Mouse (Mus musculus): ENCODE results near the gene Coro2a. TPM values are rescaled to one million over a fixed set of nuclear protein-coding genes. Genes with fewer than 3 reads are reported as not detected.
"Not testable (repeated sequence)": the region's sequence is repeated elsewhere in the genome, so short reads cannot be mapped to it uniquely, and the experiment has no call there.

Coro2a gene
- polyA plus RNA-seq, 1 experiment = 13.2 TPM

DNA sequence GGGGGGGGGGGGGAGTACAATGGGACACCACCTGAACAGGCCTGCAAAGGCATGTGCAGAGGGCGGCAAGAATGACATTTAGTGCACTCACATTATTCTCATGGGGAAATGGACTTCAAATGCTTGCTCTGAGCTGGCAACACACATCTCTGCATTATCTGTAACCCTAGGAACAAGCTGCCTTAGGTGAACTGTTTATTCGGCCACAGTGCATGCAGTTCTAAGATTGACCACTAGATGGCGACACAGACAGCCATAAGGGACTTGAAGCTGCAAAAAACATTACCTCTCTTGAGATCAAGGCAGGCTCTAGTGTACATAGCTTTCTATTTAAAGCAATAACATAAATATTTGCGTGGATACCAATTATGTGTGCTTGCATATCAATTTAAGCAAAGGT lies 9.2 kb upstream of the Coro2a start:
- TF ChIP-seq CTCF (IDR thresholded peaks at IDR 0.05; ENCODE audit: borderline replicate concordance, extremely low read depth, insufficient read depth, insufficient read length) (peak; percentile 94), POLR2A (IDR thresholded peaks at IDR 0.05; ENCODE audit: borderline replicate concordance, extremely low read depth, insufficient read depth, insufficient read length, poor library complexity, severe bottlenecking) (no peak)
- DNase-seq (ENCODE audit: low read depth) = peak; percentile 94

DNA sequence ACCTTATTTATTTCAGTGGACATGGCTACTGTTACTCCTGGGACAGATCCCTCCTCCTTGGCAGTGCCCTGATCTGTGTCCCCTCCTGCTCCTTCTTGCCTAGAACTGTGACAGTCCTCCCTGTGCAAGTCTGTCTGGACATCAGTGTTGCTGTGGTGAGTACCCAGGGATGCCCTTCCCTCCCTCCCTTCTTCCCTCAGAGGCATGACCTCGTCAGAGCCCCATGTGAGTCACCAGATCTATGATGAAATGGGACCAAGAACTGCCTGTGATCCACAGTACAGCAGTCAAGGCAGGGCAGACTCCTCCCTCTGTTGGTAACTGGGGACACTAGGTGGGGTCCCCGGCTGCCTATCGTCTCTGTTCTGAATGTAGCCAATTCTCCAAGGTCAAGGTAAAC lies 5.6 kb upstream of the Coro2a start:
- no peak for DNase-seq (ENCODE audit: low read depth)

DNA sequence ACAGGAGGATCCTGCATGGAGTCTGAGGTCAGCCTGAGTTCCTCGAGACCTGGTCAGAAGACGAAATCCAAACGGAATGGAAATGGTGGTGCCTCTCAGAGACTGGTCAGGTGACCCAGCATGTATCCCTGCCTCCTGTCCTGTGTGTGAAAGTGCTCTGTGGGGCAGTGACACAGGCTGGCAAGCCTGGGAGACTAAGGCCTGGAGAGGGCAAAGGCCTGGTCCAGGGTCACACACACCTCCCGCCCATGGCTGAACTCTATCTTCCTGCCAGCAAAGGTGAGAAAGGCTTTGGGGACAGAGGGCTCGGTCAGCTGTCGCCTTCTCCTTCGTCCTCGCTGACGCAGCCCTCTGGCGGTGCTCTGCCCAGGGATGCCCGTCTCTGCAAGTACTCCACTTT lies 3.4 kb upstream of the Coro2a start:
- DNase-seq (ENCODE audit: low read depth) = no peak
- no peak for TF ChIP-seq POLR2A (IDR thresholded peaks at IDR 0.05; ENCODE audit: borderline replicate concordance, extremely low read depth, insufficient read depth, insufficient read length, poor library complexity, severe bottlenecking)
- no peak for TF ChIP-seq CTCF (IDR thresholded peaks at IDR 0.05; ENCODE audit: borderline replicate concordance, extremely low read depth, insufficient read depth, insufficient read length)

More for the DNA sequence above, 5.6 kb upstream of the Coro2a start:
- TF ChIP-seq POLR2A (IDR thresholded peaks at IDR 0.05; ENCODE audit: borderline replicate concordance, extremely low read depth, insufficient read depth, insufficient read length, poor library complexity, severe bottlenecking) (no peak), CTCF (IDR thresholded peaks at IDR 0.05; ENCODE audit: borderline replicate concordance, extremely low read depth, insufficient read depth, insufficient read length) (no peak)

DNA sequence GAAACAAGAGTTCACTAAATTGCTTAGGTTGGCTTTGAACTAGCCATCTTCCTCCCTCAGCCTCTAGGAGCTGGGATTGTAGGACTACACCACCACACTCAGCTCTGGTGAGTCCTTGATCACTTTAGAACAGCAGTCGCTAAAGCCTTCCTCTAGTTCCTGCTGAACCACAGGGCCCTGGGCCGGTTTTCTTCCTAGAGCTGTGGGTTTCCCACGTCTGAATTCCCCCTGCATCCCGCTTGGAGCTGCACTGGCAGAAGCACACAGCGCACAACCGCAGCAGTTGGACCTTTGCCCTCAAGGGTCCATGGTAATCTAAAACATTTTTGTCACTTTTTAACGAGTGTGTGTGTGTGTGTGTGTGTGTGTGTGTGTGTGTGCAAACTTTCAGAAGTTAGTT lies 702 bp upstream of the Coro2a start:
- no peak for DNase-seq (ENCODE audit: low read depth)
- TF ChIP-seq POLR2A (IDR thresholded peaks at IDR 0.05; ENCODE audit: borderline replicate concordance, extremely low read depth, insufficient read depth, insufficient read length, poor library complexity, severe bottlenecking) = no peak
- no peak for TF ChIP-seq CTCF (IDR thresholded peaks at IDR 0.05; ENCODE audit: borderline replicate concordance, extremely low read depth, insufficient read depth, insufficient read length)

DNA sequence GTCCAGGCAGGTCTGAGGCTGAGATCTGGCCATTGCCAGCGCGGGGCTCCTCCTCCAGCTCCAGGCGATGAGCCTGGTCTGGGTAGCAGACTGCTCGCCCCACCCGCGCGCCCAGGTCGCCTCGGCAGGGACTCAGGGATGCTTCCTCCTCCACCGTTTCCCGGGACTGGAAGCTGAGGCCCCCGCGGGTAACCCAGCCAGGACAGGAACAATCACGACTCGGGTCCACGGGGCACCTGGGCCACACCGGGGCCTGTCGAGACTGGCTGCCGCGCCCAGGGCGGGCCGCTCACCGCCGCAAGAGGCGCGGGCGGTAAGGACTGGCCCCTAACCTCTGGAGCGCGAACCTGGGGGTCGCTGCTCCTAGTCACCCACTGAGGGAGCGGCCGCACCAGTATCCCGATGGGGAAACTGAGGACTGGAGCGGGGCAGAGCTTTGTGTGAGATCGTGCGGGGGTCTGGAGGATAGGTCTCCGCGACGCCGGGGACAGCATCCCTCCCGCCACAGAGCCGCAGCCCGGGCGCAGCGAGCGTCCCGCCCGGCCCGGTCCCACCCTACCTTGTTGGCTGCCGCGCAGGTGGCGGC lies 651 bp downstream of the Coro2a start:
- no peak for TF ChIP-seq POLR2A (IDR thresholded peaks at IDR 0.05; ENCODE audit: borderline replicate concordance, extremely low read depth, insufficient read depth, insufficient read length, poor library complexity, severe bottlenecking)
- no peak for TF ChIP-seq CTCF (IDR thresholded peaks at IDR 0.05; ENCODE audit: borderline replicate concordance, extremely low read depth, insufficient read depth, insufficient read length)

DNA sequence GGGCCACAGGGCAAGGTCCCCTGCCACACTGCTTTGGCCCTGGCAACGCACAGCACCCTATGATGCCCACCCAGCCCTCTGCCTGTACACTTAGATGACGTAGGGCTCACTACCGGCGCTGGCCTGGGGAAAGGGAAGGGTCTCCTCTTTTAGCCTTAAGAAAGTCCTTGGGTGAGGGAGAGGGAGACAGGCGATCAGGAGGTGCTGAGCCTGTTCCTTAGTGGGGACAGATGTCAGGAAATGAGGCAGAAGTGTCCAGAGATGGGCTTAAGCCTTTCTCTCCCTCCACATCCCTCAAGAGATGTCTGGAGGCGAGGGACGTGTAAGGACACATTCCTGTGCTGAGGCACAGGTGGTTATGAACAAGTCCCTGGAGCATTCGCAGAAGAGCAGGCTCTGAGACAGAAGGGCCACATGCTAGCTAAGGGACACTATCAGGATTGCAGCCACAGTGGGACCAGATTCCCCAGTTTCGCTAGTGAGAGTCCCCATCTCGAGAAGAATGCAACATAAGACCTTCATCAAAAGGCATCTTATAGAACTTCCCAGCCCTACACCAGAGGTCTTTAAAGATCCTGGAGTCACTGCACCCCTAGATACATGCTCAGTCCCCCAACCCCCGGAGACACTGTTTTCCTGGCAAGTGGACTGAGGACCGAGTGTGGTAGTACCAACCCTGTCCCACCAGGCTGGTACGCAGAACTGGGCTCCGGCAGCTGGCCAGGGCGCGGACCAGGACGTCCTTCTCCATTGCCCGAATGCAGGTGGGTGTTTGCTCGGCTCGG lies 1.3 kb downstream of the Coro2a start:
- no peak for DNase-seq (ENCODE audit: low read depth)
- TF ChIP-seq CTCF (IDR thresholded peaks at IDR 0.05; ENCODE audit: borderline replicate concordance, extremely low read depth, insufficient read depth, insufficient read length) = no peak
- TF ChIP-seq POLR2A (IDR thresholded peaks at IDR 0.05; ENCODE audit: borderline replicate concordance, extremely low read depth, insufficient read depth, insufficient read length, poor library complexity, severe bottlenecking) = no peak

More for the DNA sequence above, 651 bp downstream of the Coro2a start:
- peak; percentile 22 for DNase-seq (ENCODE audit: low read depth)

DNA sequence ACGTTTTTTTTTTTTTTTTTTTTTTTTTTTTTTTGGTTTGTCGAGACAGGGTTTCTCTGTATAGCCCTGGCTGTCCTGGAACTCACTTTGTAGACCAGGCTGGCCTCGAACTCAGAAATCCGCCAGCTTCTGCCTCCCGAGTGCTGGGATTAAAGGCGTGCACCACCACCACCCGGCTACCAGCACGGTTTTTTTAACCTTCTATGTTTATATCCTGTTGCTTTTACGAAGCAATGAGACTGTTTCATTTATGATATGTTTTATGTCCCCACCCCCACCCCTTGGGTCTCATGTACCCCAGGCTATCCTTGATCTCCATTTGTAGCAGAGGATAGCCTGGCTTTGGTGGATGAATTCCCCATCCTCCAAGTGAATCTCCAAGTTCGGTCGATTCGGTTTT lies 2.4 kb downstream of the Coro2a start:
- not testable (repeated sequence) for DNase-seq (ENCODE audit: low read depth)

DNA sequence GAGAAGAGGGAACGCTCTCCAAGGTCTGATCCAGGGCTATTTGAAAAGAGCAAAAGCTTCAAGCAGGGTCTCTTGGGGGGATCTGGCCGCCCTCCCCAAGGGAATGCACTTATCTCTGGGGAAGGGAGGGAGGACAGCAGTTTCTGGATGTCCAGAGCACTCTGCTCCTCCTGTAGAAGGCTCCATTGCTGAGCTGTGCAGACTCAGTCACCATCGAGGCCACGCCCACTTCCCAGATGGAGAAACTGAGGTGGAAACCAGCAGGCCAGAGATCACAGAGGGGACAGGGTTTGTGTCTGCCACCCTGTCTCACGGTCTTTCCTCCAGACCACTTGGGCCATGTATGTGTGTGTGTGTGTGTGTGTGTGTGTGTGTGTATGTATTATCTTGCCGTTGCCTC lies 3.0 kb downstream of the Coro2a start:
- TF ChIP-seq POLR2A (IDR thresholded peaks at IDR 0.05; ENCODE audit: borderline replicate concordance, extremely low read depth, insufficient read depth, insufficient read length, poor library complexity, severe bottlenecking) = no peak
- TF ChIP-seq CTCF (IDR thresholded peaks at IDR 0.05; ENCODE audit: borderline replicate concordance, extremely low read depth, insufficient read depth, insufficient read length) = no peak
- no peak for DNase-seq (ENCODE audit: low read depth)

DNA sequence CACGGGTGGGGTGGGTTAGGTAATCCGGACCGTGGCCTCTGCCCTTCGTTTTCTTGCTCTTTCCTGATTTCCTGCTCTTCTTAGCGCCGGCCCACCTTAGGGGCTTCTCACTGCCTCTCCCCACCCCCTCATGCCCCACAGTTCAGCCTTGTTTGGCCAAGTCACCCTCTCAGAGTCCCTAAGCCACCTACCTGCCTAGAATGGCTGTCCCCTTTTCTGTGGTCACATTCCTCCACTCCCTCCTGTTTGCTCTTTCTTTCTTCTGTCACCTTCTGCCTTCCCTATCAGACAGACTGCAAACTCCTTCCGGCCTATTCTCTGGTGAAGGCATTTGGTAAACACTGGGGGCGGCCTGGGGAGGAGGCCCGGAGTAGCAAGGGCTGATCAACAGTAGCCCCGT lies 3.9 kb downstream of the Coro2a start:
- no peak for DNase-seq (ENCODE audit: low read depth)
- no peak for TF ChIP-seq CTCF (IDR thresholded peaks at IDR 0.05; ENCODE audit: borderline replicate concordance, extremely low read depth, insufficient read depth, insufficient read length)
- TF ChIP-seq POLR2A (IDR thresholded peaks at IDR 0.05; ENCODE audit: borderline replicate concordance, extremely low read depth, insufficient read depth, insufficient read length, poor library complexity, severe bottlenecking) = no peak

DNA sequence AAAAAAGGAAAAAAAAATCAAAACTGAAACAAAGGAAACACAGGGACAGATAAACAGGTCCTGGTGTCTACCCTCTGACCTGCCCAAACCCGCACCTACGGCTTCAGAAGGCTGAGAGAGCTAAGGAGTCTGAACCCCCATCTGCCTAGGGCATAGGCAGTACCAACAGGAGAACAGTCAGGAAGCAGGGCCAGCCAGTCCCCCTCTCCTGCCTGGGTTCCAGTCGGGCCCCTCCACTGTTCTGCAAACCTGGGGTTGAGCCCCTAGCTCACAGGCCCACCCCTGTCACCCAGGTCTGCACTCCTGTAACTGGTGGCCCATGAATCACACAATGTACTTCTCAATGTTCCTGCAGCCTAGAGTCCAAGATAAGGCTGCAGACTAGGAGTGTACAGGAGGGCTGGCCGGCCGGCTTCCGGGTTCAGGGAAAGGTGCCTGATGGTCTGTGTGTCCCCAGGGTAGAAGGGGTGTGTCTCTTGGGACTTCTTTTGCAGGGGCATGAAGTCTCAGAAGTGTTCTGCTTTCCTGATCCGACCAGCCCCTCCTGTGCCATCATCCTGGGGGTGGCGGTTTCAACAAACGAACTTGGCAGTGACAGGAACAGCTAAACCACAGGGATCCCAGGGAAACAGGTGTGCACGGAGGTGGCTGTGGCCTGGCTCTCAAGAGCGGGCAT lies 4.6 kb downstream of the Coro2a start:
- TF ChIP-seq POLR2A (IDR thresholded peaks at IDR 0.05; ENCODE audit: borderline replicate concordance, extremely low read depth, insufficient read depth, insufficient read length, poor library complexity, severe bottlenecking) = no peak
- TF ChIP-seq CTCF (IDR thresholded peaks at IDR 0.05; ENCODE audit: borderline replicate concordance, extremely low read depth, insufficient read depth, insufficient read length) = no peak
- no peak for DNase-seq (ENCODE audit: low read depth)

DNA sequence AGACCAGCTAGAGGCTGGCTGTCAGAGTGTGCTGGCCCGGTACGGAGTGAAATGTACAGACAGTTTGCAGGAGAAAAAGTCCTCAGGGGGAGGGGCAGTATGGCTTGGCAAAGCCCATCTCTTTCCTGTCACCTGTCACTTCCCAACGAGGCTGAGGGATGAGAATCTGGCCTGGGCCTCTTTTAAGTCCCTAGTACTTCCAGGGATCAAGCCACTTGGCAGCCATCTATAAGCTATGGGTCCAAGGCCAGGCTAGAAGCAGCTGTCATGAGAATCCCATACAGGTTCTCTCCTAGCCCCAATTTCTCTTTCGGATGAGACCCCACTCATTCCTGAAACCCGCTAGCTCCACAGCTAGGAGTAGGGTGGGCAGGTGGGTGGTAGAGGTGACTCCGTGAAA lies 5.6 kb downstream of the Coro2a start:
- TF ChIP-seq POLR2A (IDR thresholded peaks at IDR 0.05; ENCODE audit: borderline replicate concordance, extremely low read depth, insufficient read depth, insufficient read length, poor library complexity, severe bottlenecking) (no peak), CTCF (IDR thresholded peaks at IDR 0.05; ENCODE audit: borderline replicate concordance, extremely low read depth, insufficient read depth, insufficient read length) (no peak)
- no peak for DNase-seq (ENCODE audit: low read depth)

DNA sequence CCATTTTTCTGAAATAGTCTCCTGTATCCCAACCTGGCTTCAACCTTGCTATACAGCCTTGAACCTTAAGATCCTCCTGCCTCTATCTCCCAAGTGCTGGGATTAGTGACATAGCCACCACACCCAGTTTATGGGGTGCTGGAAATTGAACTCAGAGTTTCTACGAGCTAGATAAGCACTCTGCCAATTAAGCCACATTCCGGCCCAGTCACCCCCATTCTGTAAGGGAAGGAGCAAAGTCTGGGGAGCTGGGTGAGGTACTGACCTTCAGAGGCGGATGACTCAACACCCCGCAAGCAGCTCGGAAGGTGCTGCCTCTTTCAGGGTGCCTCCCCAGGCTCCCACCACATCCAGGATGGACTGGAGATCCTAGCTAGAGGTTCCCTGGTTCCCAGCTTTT lies 7.9 kb downstream of the Coro2a start:
- no peak for DNase-seq (ENCODE audit: low read depth)
- TF ChIP-seq CTCF (IDR thresholded peaks at IDR 0.05; ENCODE audit: borderline replicate concordance, extremely low read depth, insufficient read depth, insufficient read length) (no peak), POLR2A (IDR thresholded peaks at IDR 0.05; ENCODE audit: borderline replicate concordance, extremely low read depth, insufficient read depth, insufficient read length, poor library complexity, severe bottlenecking) (no peak)
